Mouse (Mus musculus) neural tube, embryonic 11.5 days (tissue): Measurements from ENCODE around the gene Sppl2c. TPM values are rescaled to one million over a fixed set of nuclear protein-coding genes. Genes with fewer than 3 reads are reported as not detected.

Source experiments
- ATAC-seq: fragments of 200-750 bp; cut with Nextera tagmentation; 2 replicates; pipeline ENCODE4 v1.8.0; 2017; ENCODE audit warnings: moderate number of reproducible peaks, mild to moderate bottlenecking, moderate TSS enrichment, moderate library complexity; ENCODE audit not compliant: insufficient read depth, low FRiP score, low TSS enrichment
- DNase-seq: peaks from one replicate; pipeline ENCODE4 v3.0.0-alpha.2; 2015; ENCODE audit warnings: low spot score
- H3K27ac ChIP-seq: fragments of 300-500 bp; sonication (generic); 2 replicates; pipeline ENCODE4 v1.5.1; 2014; ENCODE audit warnings: low read depth, mild to moderate bottlenecking, low read length
- H3K27me3 ChIP-seq: fragments of 300-500 bp; sonication (generic); 2 replicates; pipeline ENCODE4 v1.6.1; 2014; ENCODE audit warnings: mild to moderate bottlenecking, low read length, mixed read lengths; ENCODE audit not compliant: control insufficient read depth, insufficient read depth
- H3K36me3 ChIP-seq: fragments of 300-500 bp; sonication (generic); 2 replicates; pipeline ENCODE4 v1.6.1; 2014; ENCODE audit warnings: mild to moderate bottlenecking, low read length, moderate library complexity, mixed read lengths; ENCODE audit not compliant: control insufficient read depth, insufficient read depth
- H3K4me1 ChIP-seq: fragments of 300-500 bp; sonication (generic); 2 replicates; pipeline ENCODE4 v1.6.1; 2014; ENCODE audit warnings: low read length, mixed read lengths; ENCODE audit not compliant: control insufficient read depth, insufficient read depth
- H3K4me2 ChIP-seq: fragments of 300-500 bp; sonication (generic); 2 replicates; pipeline ENCODE4 v1.6.1; 2014; ENCODE audit warnings: low read depth, mild to moderate bottlenecking, moderate library complexity
- H3K4me3 ChIP-seq: fragments of 300-500 bp; sonication (generic); 2 replicates; pipeline ENCODE4 v1.5.1; 2014; ENCODE audit warnings: low read depth, low read length
- H3K9ac ChIP-seq: fragments of 300-500 bp; sonication (generic); 2 replicates; pipeline ENCODE4 v1.6.1; 2014; ENCODE audit warnings: mild to moderate bottlenecking, low read length
- H3K9me3 ChIP-seq: fragments of 300-500 bp; sonication (generic); 2 replicates; pipeline ENCODE4 v1.6.1; 2016; ENCODE audit warnings: low read length; ENCODE audit not compliant: control insufficient read depth
- WGBS: fragments of 180-500 bp; shearing (Covaris S2); extraction: QIAGEN DNeasy Blood & Tissue Kit; methylation state at CpG from one replicate; pipeline ENCODE4 v1.1.7; 2014; 5-methylcytosine and 5-hydroxymethylcytosine counted together
- polyA plus RNA-seq: library from polyadenylated mRNA; unstranded; fragments of >200 nt; fragmentation: Nextera tagmentation; extraction: Ambion mirVana; gene quantifications from 2 replicates; pipeline ENCODE4 v1.2.1, GENCODE M21; 2014

Gene Sppl2c
- polyA plus RNA-seq, 1 experiment from 2014 or later: not detected

- Histone ChIP-seq H3K27me3 (peaks cover 38% of the 10 kb centered on the region), H3K4me2 (peak within 1 kb of the TSS; percentile 93), H3K4me3 (peak within 1 kb of the TSS; percentile 63), H3K36me3 (no peaks in the 10 kb centered on the region), H3K9ac (peak within 1 kb of the TSS; percentile 74), H3K27ac (peak within 1 kb of the TSS; percentile 72), H3K9me3 (no peaks in the 10 kb centered on the region), H3K4me1 (peaks cover 3% of the 10 kb centered on the region; the same call in 1 of the 2 replicates)
- peak; percentile 79 for ATAC-seq
- WGBS: under 1% methylated on average over 71 of the region's 94 CpGs
- DNase-seq: peak; percentile 97
Measured at GRCm38 (mm10) chr11:104231041-104231911, 45.1 kb downstream of the Sppl2c start, which contains the start of gene Mapt. Mapt (plus strand) TSS chr11:104231390.

GRCm38 (mm10) chr11:104232141-104233061, 46.3 kb downstream of the Sppl2c start:
- Histone ChIP-seq H3K9me3 (no peaks in the 10 kb centered on the region), H3K4me3 (peak overlapping the region; percentile 63), H3K4me1 (peaks cover 3% of the 10 kb centered on the region; the same call in 1 of the 2 replicates), H3K27ac (peak overlapping the region; percentile 72), H3K27me3 (peaks cover 38% of the 10 kb centered on the region), H3K36me3 (no peaks in the 10 kb centered on the region), H3K9ac (peak overlapping the region; percentile 70), H3K4me2 (peak overlapping the region; percentile 93)
- ATAC-seq: no peak
- peak; percentile 69 for DNase-seq
- WGBS: under 1% methylated on average over 70 of the region's 72 CpGs

- under 1% methylated on average over 10 of the region's 10 CpGs for WGBS
- Histone ChIP-seq H3K4me2 (peak overlapping the region; percentile 93), H3K4me1 (peaks cover 3% of the 10 kb centered on the region; the same call in 1 of the 2 replicates), H3K27ac (0 out of 2 replicates have a peak overlapping the region, but pooled peaks have one; percentile 27), H3K27me3 (peaks cover 38% of the 10 kb centered on the region), H3K9ac (peak overlapping the region; percentile 70), H3K9me3 (no peaks in the 10 kb centered on the region), H3K4me3 (peak overlapping the region; percentile 63), H3K36me3 (no peaks in the 10 kb centered on the region)
- DNase-seq (peak; percentile 22), ATAC-seq (no peak)
Measured at GRCm38 (mm10) chr11:104233101-104233500, 47.0 kb downstream of the Sppl2c start.

- H3K4me2 ChIP-seq: peak overlapping the region; percentile 93
- no peak overlapping the region for H3K27ac ChIP-seq
- peaks cover 3% of the 10 kb centered on the region; the same call in 1 of the 2 replicates for H3K4me1 ChIP-seq
- H3K9ac ChIP-seq: peak overlapping the region; percentile 70
- WGBS: 1% methylated on average over 30 of the region's 30 CpGs
- peaks cover 38% of the 10 kb centered on the region for H3K27me3 ChIP-seq
- peak overlapping the region; percentile 63 for H3K4me3 ChIP-seq
- H3K36me3 ChIP-seq: no peaks in the 10 kb centered on the region
- ATAC-seq (no peak), DNase-seq (peak; percentile 45)
- H3K9me3 ChIP-seq: no peaks in the 10 kb centered on the region
Measured at GRCm38 (mm10) chr11:104233574-104234206, 47.6 kb downstream of the Sppl2c start.

GRCm38 (mm10) chr11:104234680-104235079, 48.6 kb downstream of the Sppl2c start:
- Histone ChIP-seq H3K4me3 (peak overlapping the region; percentile 63; the same call in 1 of the 2 replicates), H3K36me3 (no peaks in the 10 kb centered on the region), H3K27me3 (peaks cover 38% of the 10 kb centered on the region), H3K9me3 (no peaks in the 10 kb centered on the region), H3K4me1 (peaks cover 3% of the 10 kb centered on the region; the same call in 1 of the 2 replicates), H3K27ac (no peak overlapping the region), H3K9ac (no peak overlapping the region), H3K4me2 (peak overlapping the region; percentile 93)
- WGBS: 35% methylated on average over 6 of the region's 6 CpGs
- DNase-seq (no peak), ATAC-seq (no peak)

- no peak for DNase-seq
- H3K4me2 ChIP-seq: no peak overlapping the region
- H3K36me3 ChIP-seq: no peaks in the 10 kb centered on the region
- H3K4me1 ChIP-seq: peaks cover 3% of the 10 kb centered on the region; the same call in 1 of the 2 replicates
- no peak overlapping the region for H3K9ac ChIP-seq
- ATAC-seq: no peak
- H3K27me3 ChIP-seq: peaks cover 38% of the 10 kb centered on the region
- no peak overlapping the region for H3K27ac ChIP-seq
- 70% methylated on average over 2 of the region's 2 CpGs for WGBS
- no peaks in the 10 kb centered on the region for H3K9me3 ChIP-seq
- H3K4me3 ChIP-seq: no peak overlapping the region
Measured at GRCm38 (mm10) chr11:104235881-104236280, 49.8 kb downstream of the Sppl2c start.

- Histone ChIP-seq H3K4me3 (no peak overlapping the region), H3K27me3 (peaks cover 31% of the 10 kb centered on the region), H3K36me3 (no peaks in the 10 kb centered on the region), H3K4me2 (no peak overlapping the region), H3K27ac (no peak overlapping the region), H3K9ac (no peak overlapping the region), H3K9me3 (no peaks in the 10 kb centered on the region), H3K4me1 (peaks cover 2% of the 10 kb centered on the region; the same call in 1 of the 2 replicates)
- ATAC-seq (no peak), DNase-seq (no peak)
- WGBS: 73% methylated on average over 7 of the region's 7 CpGs
Measured at GRCm38 (mm10) chr11:104237226-104237625, 51.1 kb downstream of the Sppl2c start.
